Mouse (Mus musculus): Measurements from ENCODE around the gene Atg4a-ps.
"Not testable (repeated sequence)": the region's sequence is repeated elsewhere in the genome, so short reads cannot be mapped to it uniquely, and the experiment has no call there.

Gene Atg4a-ps

GRCm38 (mm10) chr3:103645968-103646367 is at the start of gene Atg4a-ps:
Atg4a-ps (minus strand) TSS chr3:103646068.
- not testable (repeated sequence) for DNase-seq

GRCm38 (mm10) chr3:103695556-103695955 is 49.7 kb upstream of the Atg4a-ps start:
- DNase-seq, result no peak

- peak; percentile 2 for DNase-seq
These were observed 44.6 kb upstream of the Atg4a-ps start for GRCm38 (mm10) chr3:103690506-103690905.

- DNase-seq, result no peak
These were observed 43.2 kb upstream of the Atg4a-ps start for GRCm38 (mm10) chr3:103689043-103689442.

GRCm38 (mm10) chr3:103683966-103684319 is 38.1 kb upstream of the Atg4a-ps start:
- DNase-seq, result no peak

- no peak for DNase-seq
These were observed 37.5 kb upstream of the Atg4a-ps start for GRCm38 (mm10) chr3:103683234-103683965.

- DNase-seq, result no peak
These were observed 36.6 kb upstream of the Atg4a-ps start for GRCm38 (mm10) chr3:103682473-103682872.

GRCm38 (mm10) chr3:103678811-103679210 is 32.9 kb upstream of the Atg4a-ps start:
- no peak for DNase-seq

GRCm38 (mm10) chr3:103672716-103673115 is 26.8 kb upstream of the Atg4a-ps start:
- DNase-seq, result no peak

GRCm38 (mm10) chr3:103672113-103672512 is 26.2 kb upstream of the Atg4a-ps start:
- no peak for DNase-seq

GRCm38 (mm10) chr3:103663385-103663784 is 17.5 kb upstream of the Atg4a-ps start:
- DNase-seq, result no peak

- DNase-seq, result no peak
These were observed 15.8 kb upstream of the Atg4a-ps start for GRCm38 (mm10) chr3:103661714-103662113.

GRCm38 (mm10) chr3:103660012-103660411 is 14.1 kb upstream of the Atg4a-ps start:
- no peak for DNase-seq

- no peak for DNase-seq
These were observed 4.5 kb upstream of the Atg4a-ps start for GRCm38 (mm10) chr3:103650406-103650805.

GRCm38 (mm10) chr3:103649716-103650115 is 3.8 kb upstream of the Atg4a-ps start:
- no peak for DNase-seq

GRCm38 (mm10) chr3:103648486-103648885 is 2.6 kb upstream of the Atg4a-ps start:
- no peak for DNase-seq

- no peak for DNase-seq
These were observed 1.4 kb upstream of the Atg4a-ps start for GRCm38 (mm10) chr3:103647164-103647867.

- DNase-seq, result no peak
These were observed 4.6 kb downstream of the Atg4a-ps start for GRCm38 (mm10) chr3:103641301-103641700.

- no peak for DNase-seq
These were observed 5.6 kb downstream of the Atg4a-ps start for GRCm38 (mm10) chr3:103640226-103640803.

GRCm38 (mm10) chr3:103637641-103638040 is 8.2 kb downstream of the Atg4a-ps start:
- no peak for DNase-seq

- no peak for DNase-seq
These were observed 11.6 kb downstream of the Atg4a-ps start for GRCm38 (mm10) chr3:103634256-103634655.

GRCm38 (mm10) chr3:103633831-103634230 is 12.0 kb downstream of the Atg4a-ps start:
- no peak for DNase-seq

- DNase-seq, result no peak
These were observed 12.7 kb downstream of the Atg4a-ps start for GRCm38 (mm10) chr3:103633124-103633523.

- no peak for DNase-seq
These were observed 18.2 kb downstream of the Atg4a-ps start for GRCm38 (mm10) chr3:103627661-103628060.

Data from kidney, adult 11 months (tissue).